Mouse (Mus musculus) liver, embryonic 14 days (tissue): ENCODE results near the gene Retreg2. TPM values are rescaled to one million over a fixed set of nuclear protein-coding genes. Genes with fewer than 3 reads are reported as not detected.

Source experiments
- polyA plus RNA-seq: library from polyadenylated mRNA; depleted of rRNA; stranded (reverse); fragments of >200 nt; gene quantifications from 2 replicates; pipeline ENCODE4 v1.2.3, GENCODE M21; 2012; rRNA removed

The Retreg2 gene
- 49.3 and 56.0 TPM in 2 replicates for polyA plus RNA-seq

DNA sequence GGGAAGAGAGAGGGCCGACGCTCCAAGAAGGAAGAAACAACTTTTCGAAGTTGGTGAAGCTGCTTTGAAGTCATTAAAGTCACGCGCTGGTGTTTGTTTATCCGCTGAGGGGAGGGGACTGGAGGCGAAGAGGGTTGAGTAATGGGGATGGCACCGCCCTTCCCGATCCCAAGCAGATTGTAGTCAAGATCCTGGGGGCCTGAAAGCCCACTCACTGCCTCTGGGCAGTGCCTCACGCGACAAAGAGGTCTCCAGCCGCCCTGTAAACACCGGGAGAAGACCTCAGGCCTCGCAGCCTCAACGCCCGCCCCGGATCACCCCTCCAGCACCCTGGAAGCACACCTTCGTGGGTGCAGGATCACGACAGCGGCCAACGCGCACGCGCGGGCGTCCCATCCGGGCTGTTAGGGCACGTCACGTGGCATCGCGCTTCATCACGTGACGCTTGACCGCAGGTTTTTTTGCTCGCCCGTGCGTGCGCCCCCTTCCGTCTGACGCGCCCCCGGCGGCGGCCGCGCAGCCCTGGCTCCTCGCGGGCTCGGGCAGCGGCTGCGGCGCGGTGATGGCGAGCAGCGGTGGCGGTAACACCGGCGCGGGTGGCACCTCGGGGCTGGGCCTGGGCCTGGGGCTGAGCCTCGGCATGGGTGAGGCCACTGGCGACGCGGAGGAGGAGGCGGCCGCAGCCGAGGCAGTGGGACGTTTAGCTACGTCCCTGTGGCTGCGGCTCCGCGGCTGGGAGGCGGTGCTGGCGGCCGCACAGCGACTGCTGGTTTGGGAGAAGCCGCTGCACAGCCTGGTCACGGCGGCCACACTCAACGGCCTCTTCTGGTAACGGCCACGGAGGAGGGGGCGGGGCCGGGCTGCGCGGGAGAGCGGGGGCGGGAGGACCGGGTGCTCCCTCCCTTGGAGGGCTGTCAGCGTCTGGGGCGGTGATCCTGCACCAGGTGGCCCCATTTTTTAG lies at the start of gene Retreg2, which contains the start of gene Cnppd1:
TSS of gene Retreg2 (plus strand) at position 478 of the 961 bp plus-strand sequence.
TSS of gene Cnppd1 (minus strand) at position 411 of the 961 bp plus-strand sequence.

DNA sequence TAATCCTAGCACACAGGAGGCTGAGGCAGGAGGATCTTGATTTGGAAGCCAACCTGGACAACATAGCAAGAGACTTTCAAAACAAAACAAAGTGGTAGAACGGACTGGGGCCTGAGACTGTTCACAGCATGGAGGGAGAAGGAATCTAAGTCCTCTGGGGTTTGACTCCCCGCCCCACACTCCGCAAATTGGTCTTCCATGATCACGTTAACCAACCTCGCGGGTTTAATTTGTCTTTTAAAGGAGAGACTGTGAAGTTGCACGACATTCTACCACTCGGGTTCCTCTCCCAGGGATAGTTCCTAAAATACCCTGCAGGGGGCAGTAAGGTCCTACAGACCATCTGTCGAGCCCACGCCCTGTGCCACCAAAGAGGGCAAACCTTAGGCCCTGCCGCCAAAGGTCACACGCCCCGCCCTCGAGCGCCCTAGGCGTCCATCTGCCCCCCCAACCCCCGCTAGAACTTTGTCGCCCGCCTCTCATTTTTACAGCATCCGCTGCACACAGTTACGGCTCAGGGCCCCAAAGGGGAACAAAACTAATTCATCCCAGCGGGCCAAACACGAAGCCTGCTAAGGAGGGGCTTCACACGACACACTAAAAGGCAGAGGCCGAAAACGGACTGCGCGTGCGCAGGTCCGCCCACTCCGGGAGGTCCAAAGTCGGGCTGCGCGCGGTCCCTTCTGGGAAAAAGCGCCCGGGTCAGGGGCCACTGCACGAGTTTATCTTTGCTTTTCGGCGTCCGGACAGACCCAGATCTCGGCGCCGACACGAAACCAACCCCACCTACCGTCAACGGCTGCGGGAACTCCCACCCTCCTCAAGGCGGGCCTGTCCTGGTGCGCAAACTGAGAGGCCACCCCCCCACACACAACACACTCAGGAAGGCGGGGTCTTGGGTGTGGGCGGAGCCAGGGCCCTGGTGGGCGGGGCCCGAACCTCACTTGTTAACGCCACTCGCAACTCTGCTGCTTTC lies 17.9 kb upstream of the Retreg2 start, which contains the start of gene Nhej1:
TSS of gene Nhej1 (minus strand) at position 855 of the 976 bp plus-strand sequence.

DNA sequence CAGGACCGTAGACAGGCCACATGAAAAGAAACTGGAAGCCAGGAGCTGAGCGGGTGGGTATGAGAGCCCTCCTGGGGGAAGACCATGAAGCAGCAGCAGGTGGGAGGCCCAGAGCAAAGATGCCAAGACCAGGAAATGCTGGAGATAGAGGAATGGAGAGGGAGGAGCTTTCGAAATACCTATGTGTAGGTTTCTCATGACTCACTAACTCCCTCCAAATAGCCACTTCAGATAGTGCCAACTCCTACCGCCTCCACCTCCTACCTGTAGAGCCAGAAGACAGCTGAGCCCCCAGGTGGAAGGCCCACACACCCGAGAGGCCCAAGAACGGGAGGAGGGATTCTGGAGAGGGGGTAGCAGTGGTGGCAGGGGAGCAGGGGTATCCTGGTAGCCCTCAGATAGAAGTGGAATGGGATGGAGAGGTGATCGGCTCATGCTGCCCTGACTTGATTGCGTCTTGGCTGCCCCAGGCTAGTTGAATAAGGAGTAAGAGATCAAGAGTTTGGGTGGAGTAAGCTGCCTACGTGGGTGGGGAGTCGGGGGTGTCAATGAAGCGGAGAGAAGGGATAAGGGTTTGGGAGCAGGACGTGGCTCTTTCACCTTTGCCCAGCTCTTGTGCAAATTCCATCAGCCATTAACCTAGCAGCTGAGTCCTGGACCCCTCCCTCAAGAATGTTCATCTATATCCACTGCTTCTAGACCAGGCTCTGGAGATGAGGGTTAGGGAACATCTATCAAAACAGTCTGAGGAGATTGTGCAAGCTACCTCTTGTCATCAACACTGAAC lies 9.0 kb upstream of the Retreg2 start, which contains the start of gene Slc23a3:
TSS of gene Slc23a3 (minus strand) at position 470 of the 787 bp plus-strand sequence.

DNA sequence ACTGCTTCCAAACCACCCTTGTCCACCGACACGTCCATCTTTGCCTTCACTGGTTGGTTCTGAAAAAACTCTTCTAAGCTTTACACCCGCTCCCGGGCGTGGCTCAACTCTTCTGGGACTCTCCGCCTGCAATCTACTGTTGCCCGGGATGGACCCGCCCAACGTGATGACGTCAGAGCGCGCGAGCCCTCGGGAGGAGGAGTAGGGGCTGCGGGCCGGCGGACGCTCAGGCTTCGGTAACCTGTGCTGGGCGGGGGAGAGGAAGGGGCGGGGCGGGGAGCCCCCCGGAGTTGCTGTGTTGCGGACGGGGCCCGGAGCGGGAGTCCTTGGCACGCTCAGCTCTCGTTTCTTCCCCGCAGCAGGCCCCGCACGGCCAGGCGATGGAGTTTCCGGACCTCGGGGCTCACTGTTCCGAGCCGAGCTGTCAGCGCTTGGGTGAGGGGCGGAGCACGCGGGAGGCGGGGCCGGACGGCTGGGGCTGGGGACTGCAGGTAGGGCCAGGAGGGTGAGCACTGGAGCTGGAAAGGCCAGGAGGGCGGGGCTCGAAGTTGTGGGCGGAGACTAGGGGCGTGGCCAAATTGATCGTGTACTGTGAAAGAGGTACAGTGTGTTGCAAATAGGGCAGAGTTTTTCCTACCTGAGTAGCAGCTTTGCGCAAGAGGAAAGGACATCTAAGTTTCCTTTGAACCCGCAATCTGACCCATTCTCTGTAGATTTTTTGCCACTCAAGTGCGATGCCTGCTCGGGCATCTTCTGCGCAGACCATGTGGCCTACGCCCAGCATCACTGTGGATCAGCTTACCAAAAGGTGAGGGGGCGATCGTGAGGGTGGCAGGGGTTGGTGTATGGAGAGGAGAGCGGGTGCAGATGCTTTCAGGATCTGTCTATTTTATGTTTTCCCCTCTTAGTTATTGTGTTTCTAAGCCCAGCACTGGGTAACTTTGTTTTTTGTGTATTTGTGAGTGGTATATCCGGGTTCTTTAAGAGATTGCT lies 26.2 kb downstream of the Retreg2 start, which contains the start of gene Zfand2b:
TSS of gene Zfand2b (plus strand) at position 175 of the 993 bp plus-strand sequence.

DNA sequence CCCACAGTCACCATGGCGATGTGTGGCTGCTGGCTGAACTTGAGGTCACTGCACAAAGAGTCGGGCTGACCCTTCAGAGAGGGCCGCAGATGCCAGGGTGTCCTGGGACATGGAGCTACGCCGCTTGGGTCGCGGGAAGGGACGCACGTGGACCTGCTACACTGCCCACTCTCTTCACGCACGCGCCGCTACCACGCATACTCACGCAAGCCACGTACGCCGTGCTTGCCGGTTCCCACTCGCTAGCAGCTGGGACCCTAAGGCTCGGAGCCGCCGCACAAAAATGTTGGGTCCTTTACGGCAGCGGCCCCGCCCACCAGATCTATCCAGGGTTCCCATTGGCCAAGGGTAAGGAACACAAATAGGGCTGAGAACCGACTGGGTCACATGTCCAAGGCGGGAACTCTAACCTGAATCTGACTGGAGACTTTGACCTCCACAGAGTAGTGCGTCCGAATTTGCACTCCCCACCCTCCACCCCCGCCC lies 37.6 kb downstream of the Retreg2 start, which contains the start of gene Abcb6:
TSS of gene Abcb6 (minus strand) at position 288 of the 486 bp plus-strand sequence.

DNA sequence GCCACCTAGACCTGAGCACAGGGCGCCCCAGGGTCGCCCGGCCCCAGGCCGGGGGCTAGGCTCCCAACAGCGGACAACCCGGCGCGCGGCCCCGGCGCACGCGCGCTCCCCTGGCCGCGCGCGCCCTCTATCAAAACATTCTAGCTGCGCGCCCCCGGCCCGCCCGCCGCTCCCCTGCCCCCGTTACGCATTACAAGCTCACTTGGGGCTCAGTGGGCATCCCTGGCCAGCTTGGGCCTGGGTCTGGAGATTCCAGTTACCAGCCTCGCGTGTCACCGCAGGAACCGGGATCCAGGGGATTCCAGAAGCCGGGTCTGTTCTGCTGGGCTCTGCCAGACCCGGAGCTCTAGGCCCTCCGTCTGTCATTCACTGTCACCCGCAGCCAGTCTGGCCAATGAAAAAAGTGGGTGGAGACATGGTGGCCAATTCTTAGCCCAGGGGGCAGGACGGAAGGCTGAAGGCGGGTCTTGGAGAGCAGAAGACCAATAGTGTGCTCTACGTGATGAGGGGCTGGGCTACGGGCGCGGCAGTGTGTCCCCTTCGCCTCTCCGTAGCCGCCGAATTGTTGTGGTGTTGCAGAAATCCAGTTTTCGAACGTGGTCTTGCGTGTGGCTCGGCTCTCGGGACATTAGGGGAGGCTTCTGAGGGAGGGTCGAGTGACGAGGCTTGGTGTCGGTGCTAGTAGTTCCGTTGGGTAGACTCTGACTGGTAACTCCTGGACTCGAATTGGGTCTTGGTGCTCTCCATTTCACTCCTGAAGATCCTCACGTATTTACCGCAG lies 49.2 kb downstream of the Retreg2 start, which contains the start of the genes Ankzf1 and Atg9a:
TSS of gene Ankzf1 (plus strand) at position 530 of the 781 bp plus-strand sequence.
TSS of gene Atg9a (minus strand) at position 575 of the 781 bp plus-strand sequence.

Other genes starting within 250 kb of the Retreg2 start
- gene Cryba2, start 249.6 kb upstream of the Retreg2 start, polyA plus RNA-seq = not detected in 2 replicates
- gene Cfap65, start 207.2 kb upstream of the Retreg2 start, polyA plus RNA-seq = under 0.01 TPM in 1 of 2 replicates, not detected in the other
- 2.3 and 2.6 TPM in 2 replicates for gene Ihh, start 191.1 kb upstream of the Retreg2 start, polyA plus RNA-seq
- gene Nhej1, start 17.6 kb upstream of the Retreg2 start, polyA plus RNA-seq = 1.7 and 1.8 TPM in 2 replicates
- 0.96 and 1.4 TPM in 2 replicates for gene Slc23a3, start 8.9 kb upstream of the Retreg2 start, polyA plus RNA-seq
- gene Cnppd1, start 67 bp upstream of the Retreg2 start, polyA plus RNA-seq = 30.8 and 36.1 TPM in 2 replicates
- 34.6 and 37.6 TPM in 2 replicates for gene Zfand2b, start 25.9 kb downstream of the Retreg2 start, polyA plus RNA-seq
- 34.5 and 41.1 TPM in 2 replicates for gene Abcb6, start 37.6 kb downstream of the Retreg2 start, polyA plus RNA-seq
- gene Ankzf1, start 49.4 kb downstream of the Retreg2 start, polyA plus RNA-seq = 8.0 and 8.3 TPM in 2 replicates
- gene Atg9a, start 49.4 kb downstream of the Retreg2 start, polyA plus RNA-seq = 15.8 and 16.8 TPM in 2 replicates
- gene Glb1l, start 68.0 kb downstream of the Retreg2 start, polyA plus RNA-seq = 4.6 and 4.7 TPM in 2 replicates
- 81.9 and 89.8 TPM in 2 replicates for gene Stk16, start 68.1 kb downstream of the Retreg2 start, polyA plus RNA-seq
- gene Tuba4a, start 77.1 kb downstream of the Retreg2 start, polyA plus RNA-seq = 98.6 and 185 TPM in 2 replicates
- gene A630095N17Rik, start 89.3 kb downstream of the Retreg2 start, polyA plus RNA-seq = not detected in 2 replicates
- gene Dnajb2, start 93.6 kb downstream of the Retreg2 start, polyA plus RNA-seq = 17.4 and 23.0 TPM in 2 replicates
- 0.14 and 0.23 TPM in 2 replicates for gene Ptprn, start 121.7 kb downstream of the Retreg2 start, polyA plus RNA-seq
- not detected in 2 replicates for gene Resp18, start 135.6 kb downstream of the Retreg2 start, polyA plus RNA-seq
- 32.9 and 37.6 TPM in 2 replicates for gene Dnpep, start 175.2 kb downstream of the Retreg2 start, polyA plus RNA-seq
- 1.1 and 2.3 TPM in 2 replicates for gene Des, start 217.6 kb downstream of the Retreg2 start, polyA plus RNA-seq
- gene Speg, start 232.5 kb downstream of the Retreg2 start, polyA plus RNA-seq = 6.7 and 7.5 TPM in 2 replicates